Comparison of ENCODE assay signal across 20 mouse cellular contexts in genomic region chr2:138120868-138121267, GRCm38 (mm10).
A peak's percentile ranks its signal among the peaks of the same experiment; 100 is the strongest.
DNase-seq lines count a peak whose midpoint lies in the region; TF ChIP-seq lines count a peak whose summit lies in the region.
"Had no signal": no experiment of that assay in that cellular context is flagged by ENCODE, and none has a peak within 500 bp of the region (broad histone marks: within the 10 kb centered on the region; RNA-seq: fewer than 3 reads in every experiment).

No protein-coding gene starts in this region.

- H3K4me3 ChIP-seq in layer of hippocampus, adult 2 months: no peak overlapping the region
- H3K4me3 ChIP-seq: forebrain, embryonic 13.5 days; heart, adult 2 months had no signal

- intact Hi-C loops in heart, postnatal 10 days (cut with DNase I): no loop called here

- TF ChIP-seq CTCF in layer of hippocampus, adult 2 months (conservative IDR thresholded peaks at IDR 0.05): no peak

- peak overlapping the region; percentile 56 for H3K27ac ChIP-seq in layer of hippocampus, adult 2 months
- H3K27ac ChIP-seq: forebrain, embryonic 13.5 days; heart, adult 2 months had no signal

- peak; percentile 34 to 39 for DNase-seq in cerebellum, postnatal 10 days
- no peak for DNase-seq in cerebellum, adult 9-11 months
- DNase-seq in layer of hippocampus, adult 2 months (ENCODE audit: low spot score in 2 of 2): no peak
- DNase-seq in layer of hippocampus, postnatal 25 days (ENCODE audit: extremely low spot score in 1 of 2, low spot score in 1 of 2): no peak
- DNase-seq in right cerebral cortex, adult 2 months (ENCODE audit: low spot score in 2 of 2): peak; percentile 34 to 50
- DNase-seq in right cerebral cortex, postnatal 10 days (ENCODE audit: low spot score in 2 of 2): no peak
- DNase-seq in urinary bladder, postnatal 36 days (ENCODE audit: low spot score in 2 of 2): no peak
- no peak for DNase-seq in heart, postnatal 10 days
- DNase-seq: adrenal gland, adult 2 months; cerebellum, adult 11 months; gastrocnemius, postnatal 14 days; heart, adult 2 months; kidney, adult 9 months; kidney, postnatal 36 days; layer of hippocampus, postnatal 36 days; liver; liver, postnatal 0 days; lung, postnatal 36 days; thymus, postnatal 14 days had no signal

Comparison
In these comparisons a context has a peak if more than half of its experiments do, and no peak if none do; other contexts are left out.
1. DNase-seq: peak in cerebellum, postnatal 10 days (2 of 2) and right cerebral cortex, adult 2 months (2 of 2); none in cerebellum, adult 9-11 months (single experiment), layer of hippocampus, adult 2 months (0 of 2), layer of hippocampus, postnatal 25 days (0 of 2), right cerebral cortex, postnatal 10 days (0 of 2), urinary bladder, postnatal 36 days (0 of 2) and heart, postnatal 10 days (0 of 2).